Mouse (Mus musculus): ENCODE data around the gene Hist1h4f. TPM values are rescaled to one million over a fixed set of nuclear protein-coding genes. Genes with fewer than 3 reads are reported as not detected.
"Not testable (repeated sequence)": the region's sequence is repeated elsewhere in the genome, so short reads cannot be mapped to it uniquely, and the experiment has no call there.

Hist1h4f gene
- polyA plus RNA-seq, 1 experiment from 2014 or later: 0.83 TPM

- ATAC-seq (ENCODE audit: low FRiP score): peak; percentile 8
- peak overlapping the region; percentile 74 for H3K4me2 ChIP-seq
- not testable (repeated sequence) for H3K36me3 ChIP-seq, H3K9ac ChIP-seq, H3K27me3 ChIP-seq, H3K9me3 ChIP-seq
- peak overlapping the region; percentile 42 for H3K4me3 ChIP-seq
- WGBS: 0% methylated on average over 13 of the region's 39 CpGs
- peak overlapping the region; percentile 85 for H3K27ac ChIP-seq
- peaks cover 41% of the 10 kb centered on the region for H3K4me1 ChIP-seq (replicated peaks)
Measured at GRCm38 (mm10) chr13:23574546-23575170, 23.2 kb upstream of the Hist1h4f start.

DNA sequence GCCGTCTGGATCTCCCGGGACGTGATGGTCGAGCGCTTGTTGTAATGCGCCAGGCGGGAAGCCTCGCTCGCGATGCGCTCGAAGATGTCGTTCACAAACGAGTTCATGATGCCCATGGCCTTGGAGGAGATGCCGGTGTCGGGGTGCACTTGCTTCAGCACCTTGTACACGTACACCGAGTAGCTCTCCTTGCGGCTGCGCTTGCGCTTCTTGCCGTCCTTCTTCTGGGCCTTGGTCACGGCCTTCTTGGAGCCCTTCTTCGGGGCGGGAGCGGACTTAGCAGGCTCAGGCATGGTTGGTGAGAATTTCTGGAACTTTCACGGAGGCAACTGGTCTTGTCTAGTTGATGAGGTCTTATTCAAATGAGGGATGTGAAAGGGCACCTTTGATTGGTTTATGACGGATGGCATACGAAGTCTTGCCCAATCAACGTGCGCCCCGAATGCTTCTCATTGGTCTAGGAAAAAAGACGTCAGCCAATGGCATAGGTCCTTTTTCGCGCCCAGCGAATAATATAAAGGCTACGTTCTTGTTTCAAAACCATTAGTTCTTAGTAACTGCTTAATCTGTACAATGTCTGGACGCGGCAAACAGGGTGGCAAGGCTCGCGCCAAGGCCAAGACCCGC is 22.6 kb upstream of the Hist1h4f start, which contains the start of the genes Hist1h2bf and Hist1h2ad:
TSS of gene Hist1h2bf (minus strand) at position 299 of the 627 bp plus-strand sequence.
TSS of gene Hist1h2ad (plus strand) at position 484 of the 627 bp plus-strand sequence.
- Histone ChIP-seq H3K4me2 (peak within 1 kb of the TSS; percentile 74), H3K4me1 (replicated peaks) (peaks cover 41% of the 10 kb centered on the region), H3K9ac (peak within 1 kb of the TSS; percentile 49; the same call in 1 of the 2 replicates), H3K27ac (peak within 1 kb of the TSS; percentile 85), H3K4me3 (peak within 1 kb of the TSS; percentile 42)
- not testable (repeated sequence) for H3K27me3 ChIP-seq, H3K9me3 ChIP-seq, H3K36me3 ChIP-seq
- WGBS: under 1% methylated on average over 42 of the region's 42 CpGs
- ATAC-seq (ENCODE audit: low FRiP score): peak; percentile 93

GRCm38 (mm10) chr13:23573034-23573897 is 21.8 kb upstream of the Hist1h4f start:
- Histone ChIP-seq H3K4me2 (peak overlapping the region; percentile 74), H3K4me3 (peak overlapping the region; percentile 50), H3K4me1 (replicated peaks) (peaks cover 41% of the 10 kb centered on the region), H3K27ac (peak overlapping the region; percentile 84), H3K9ac (peak overlapping the region; percentile 49; the same call in 1 of the 2 replicates)
- not testable (repeated sequence) for ATAC-seq (ENCODE audit: low FRiP score); H3K36me3 ChIP-seq; H3K27me3 ChIP-seq; H3K9me3 ChIP-seq
- 9% methylated on average over 20 of the region's 20 CpGs for WGBS

DNA sequence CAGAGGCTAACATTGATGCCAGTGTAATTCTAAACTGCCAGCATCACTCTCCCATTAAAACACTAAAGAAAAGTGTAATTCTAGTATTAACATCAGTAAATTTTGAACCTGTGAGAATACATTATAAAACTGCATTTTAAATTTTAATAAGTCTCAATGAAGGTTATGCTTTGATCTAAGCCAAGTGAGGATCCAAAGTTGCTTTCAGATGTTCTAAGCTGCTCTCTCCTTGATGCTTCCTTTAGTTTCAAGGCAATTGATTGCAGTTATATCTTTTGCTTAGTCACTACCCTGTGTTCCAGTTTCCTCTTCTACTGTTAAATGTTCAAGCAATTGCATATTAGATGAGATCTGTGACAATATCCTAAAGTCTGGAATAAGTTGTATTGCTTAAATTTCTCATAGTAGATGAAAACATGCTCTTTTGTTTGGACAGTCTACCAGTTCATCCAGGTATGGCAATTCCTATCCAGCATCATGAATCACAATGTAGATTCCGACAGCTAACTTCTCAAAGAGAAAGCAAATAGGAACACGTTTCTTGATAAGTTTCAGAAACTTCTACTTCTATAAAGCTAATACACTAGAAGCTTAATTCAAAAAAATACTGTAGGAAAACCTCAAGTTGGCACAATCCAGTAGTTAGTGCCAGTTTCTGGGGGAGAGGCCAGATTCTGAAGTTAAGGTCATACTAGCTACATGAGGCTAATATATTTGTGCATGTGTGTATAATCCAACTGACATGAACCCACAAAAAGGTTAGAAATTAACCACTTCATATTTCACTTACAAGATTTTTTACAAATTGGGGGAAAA is 21.0 kb upstream of the Hist1h4f start:
- 40% methylated on average over 2 of the region's 2 CpGs for WGBS
- Histone ChIP-seq H3K9me3 (no peaks in the 10 kb centered on the region), H3K36me3 (no peaks in the 10 kb centered on the region), H3K4me1 (replicated peaks) (peaks cover 41% of the 10 kb centered on the region), H3K4me3 (peak overlapping the region; percentile 50), H3K4me2 (peak overlapping the region; percentile 74), H3K27ac (peak overlapping the region; percentile 96), H3K27me3 (no peaks in the 10 kb centered on the region), H3K9ac (peak overlapping the region; percentile 81)
- no peak for ATAC-seq (ENCODE audit: low FRiP score)

- Histone ChIP-seq H3K27ac (peak overlapping the region; percentile 96), H3K4me2 (peak overlapping the region; percentile 74), H3K4me3 (peak overlapping the region; percentile 50), H3K9ac (peak overlapping the region; percentile 81), H3K4me1 (replicated peaks) (peaks cover 34% of the 10 kb centered on the region)
- WGBS: under 1% methylated on average over 17 of the region's 34 CpGs
- ATAC-seq (ENCODE audit: low FRiP score): peak; percentile 1; the same call in 1 of the 2 replicates
- H3K36me3 ChIP-seq, H3K9me3 ChIP-seq, H3K27me3 ChIP-seq: not testable (repeated sequence)
Measured at GRCm38 (mm10) chr13:23571504-23572217, 20.2 kb upstream of the Hist1h4f start.

GRCm38 (mm10) chr13:23571022-23571503 is 19.6 kb upstream of the Hist1h4f start, which contains the start of the genes Hist1h2ae and Hist1h2bg:
Gene Hist1h2ae, minus strand, starts transcription at chr13:23571220.
Gene Hist1h2bg, plus strand, starts transcription at chr13:23571396.
- Histone ChIP-seq H3K9ac (peak within 1 kb of the TSS; percentile 81), H3K36me3 (no peaks in the 10 kb centered on the region), H3K4me1 (replicated peaks) (peaks cover 28% of the 10 kb centered on the region), H3K27me3 (no peaks in the 10 kb centered on the region), H3K9me3 (no peaks in the 10 kb centered on the region), H3K4me3 (peak within 1 kb of the TSS; percentile 50), H3K4me2 (peak within 1 kb of the TSS; percentile 74), H3K27ac (peak within 1 kb of the TSS; percentile 96)
- WGBS: under 1% methylated on average over 18 of the region's 18 CpGs
- peak; percentile 92 for ATAC-seq (ENCODE audit: low FRiP score)

- H3K9me3 ChIP-seq, H3K36me3 ChIP-seq, H3K27me3 ChIP-seq: not testable (repeated sequence)
- Histone ChIP-seq H3K4me1 (replicated peaks) (peaks cover 26% of the 10 kb centered on the region), H3K4me2 (peak overlapping the region; percentile 74), H3K9ac (peak overlapping the region; percentile 67), H3K27ac (peak overlapping the region; percentile 96), H3K4me3 (peak overlapping the region; percentile 50)
- ATAC-seq (ENCODE audit: low FRiP score): peak; percentile 52
- WGBS: 3% methylated on average over 21 of the region's 41 CpGs
Measured at GRCm38 (mm10) chr13:23570261-23571021, 19.0 kb upstream of the Hist1h4f start.

DNA sequence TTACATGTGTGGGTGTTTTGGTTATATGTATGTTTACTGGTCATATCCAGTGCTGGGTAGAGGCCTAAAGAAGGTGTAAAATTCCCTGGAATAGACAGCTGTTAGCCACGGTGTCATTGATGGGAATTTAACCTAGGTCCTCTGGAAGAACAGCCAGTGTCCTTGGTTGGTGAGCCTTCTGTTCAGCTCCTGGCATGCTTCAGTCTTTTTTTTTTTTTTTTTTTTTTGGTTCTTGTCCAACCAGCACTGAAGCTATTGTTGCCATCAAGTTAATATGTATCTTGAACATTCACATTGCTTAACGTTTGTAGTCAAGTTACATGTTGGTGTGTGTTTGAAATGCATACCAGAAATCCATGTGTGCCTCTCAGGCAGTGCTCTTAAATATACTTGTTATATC is 13.0 kb upstream of the Hist1h4f start:
- no peaks in the 10 kb centered on the region for H3K27me3 ChIP-seq
- peaks cover 3% of the 10 kb centered on the region; the same call in 1 of the 2 replicates for H3K4me1 ChIP-seq (replicated peaks)
- 91% methylated on average over 2 of the region's 2 CpGs for WGBS
- no peak overlapping the region for H3K9ac ChIP-seq
- no peak overlapping the region for H3K4me2 ChIP-seq
- no peaks in the 10 kb centered on the region for H3K9me3 ChIP-seq
- no peaks in the 10 kb centered on the region for H3K36me3 ChIP-seq
- ATAC-seq (ENCODE audit: low FRiP score): no peak
- H3K27ac ChIP-seq: peak overlapping the region; percentile 95
- H3K4me3 ChIP-seq: no peak overlapping the region

GRCm38 (mm10) chr13:23562699-23563462 is 11.4 kb upstream of the Hist1h4f start:
- H3K9me3 ChIP-seq: no peaks in the 10 kb centered on the region
- H3K27ac ChIP-seq: peak overlapping the region; percentile 95
- no peaks in the 10 kb centered on the region for H3K27me3 ChIP-seq
- peak overlapping the region; percentile 46 for H3K4me3 ChIP-seq
- peak; percentile 65 for ATAC-seq (ENCODE audit: low FRiP score)
- H3K9ac ChIP-seq: peak overlapping the region; percentile 66
- WGBS: 4% methylated on average over 18 of the region's 18 CpGs
- peaks cover 3% of the 10 kb centered on the region; the same call in 1 of the 2 replicates for H3K4me1 ChIP-seq (replicated peaks)
- H3K4me2 ChIP-seq: peak overlapping the region; percentile 75
- H3K36me3 ChIP-seq: no peaks in the 10 kb centered on the region

Data from hindbrain, embryonic 13.5 days (tissue).